Mouse (Mus musculus) retina, adult 2 months (tissue): ENCODE measurements around the gene Gm5089.

Source experiments
- DNase-seq: peaks from one replicate; pipeline ENCODE4 v3.0.0-alpha.2; 2012; ENCODE audit warnings: low read depth, low spot score

Gene Gm5089

DNA sequence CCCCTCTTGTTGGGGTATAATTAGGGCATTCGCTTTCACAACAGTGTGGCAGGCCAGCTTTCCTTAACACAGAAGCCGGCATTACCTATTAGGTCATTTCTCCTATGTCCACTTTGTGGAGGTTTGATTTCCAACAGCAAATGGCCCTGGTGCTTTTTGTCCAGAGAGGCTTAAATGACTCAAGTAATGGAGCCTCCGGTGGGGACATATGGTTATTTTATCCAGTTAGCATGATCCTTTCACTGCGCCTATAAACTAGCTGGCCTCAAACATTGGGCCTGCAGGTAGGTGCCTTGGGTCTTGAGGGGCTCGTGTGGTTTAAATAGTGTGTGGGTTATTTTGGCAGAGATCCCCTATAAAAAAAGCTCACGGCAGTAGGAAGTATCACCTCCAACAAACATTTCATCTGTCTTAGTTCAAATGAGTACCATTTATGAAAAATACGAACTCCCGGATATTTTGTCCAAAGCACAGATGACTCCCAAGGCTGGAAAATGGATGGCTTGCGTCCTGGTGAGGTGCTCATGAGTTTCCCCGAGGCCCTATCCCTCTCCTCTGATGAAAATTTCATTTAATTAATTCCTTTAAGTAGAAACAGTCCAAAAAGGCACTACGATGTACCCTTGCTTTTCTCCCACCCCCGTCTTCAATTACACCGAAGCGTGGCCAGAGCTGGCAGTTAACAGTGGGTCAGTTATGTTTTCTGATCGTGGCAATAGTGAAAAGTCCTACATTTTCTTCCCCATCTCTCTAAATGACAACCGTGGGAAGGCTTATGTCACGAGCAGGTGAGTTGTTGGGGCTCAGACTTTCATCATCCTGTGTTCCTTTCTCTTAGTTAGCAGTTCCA is 64.4 kb downstream of the Gm5089 start:
- no peak for DNase-seq

DNA sequence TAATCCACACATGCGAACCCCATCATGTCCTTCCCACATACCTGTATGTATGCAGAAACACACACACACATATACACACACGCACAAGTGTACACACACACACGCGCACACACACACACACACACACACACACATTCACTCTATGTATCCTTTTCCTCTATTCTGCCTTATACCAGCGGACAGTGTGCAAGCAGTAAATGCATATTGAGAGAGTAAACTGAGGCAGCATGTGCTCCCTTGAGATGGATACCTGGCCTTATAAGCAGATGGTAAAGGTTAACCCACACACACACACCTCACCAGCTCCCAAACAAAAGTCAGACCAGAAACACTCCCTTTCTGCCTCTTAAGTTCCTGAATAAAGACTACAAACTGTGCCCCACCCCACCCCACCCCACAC is 65.2 kb downstream of the Gm5089 start:
- no peak for DNase-seq

DNA sequence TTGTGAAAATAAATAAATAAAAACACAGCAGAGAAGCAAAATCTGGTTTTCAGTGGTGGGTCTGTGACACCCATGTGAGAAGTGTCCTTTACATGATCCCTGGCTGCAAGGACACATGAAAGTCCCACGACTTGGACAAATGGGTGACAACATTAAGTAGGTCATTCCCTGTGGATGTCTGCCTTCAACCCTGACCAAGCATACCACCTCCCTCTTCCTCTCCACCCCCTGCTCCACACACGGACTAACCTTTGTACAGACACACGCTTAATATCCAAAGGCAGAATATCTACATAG is 65.7 kb downstream of the Gm5089 start:
- no peak for DNase-seq
